Mouse (Mus musculus): ENCODE measurements around the gene Rasgrp2. TPM values are rescaled to one million over a fixed set of nuclear protein-coding genes. Genes with fewer than 3 reads are reported as not detected.

Rasgrp2 gene
- 44.5 TPM for polyA plus RNA-seq (2014; fragmentation: Illumina TruSeq; extraction: RNeasy Lipid Tissue Mini Kit (QIAGEN cat#74804); ENCODE audit: low read depth, low replicate concordance)

DNA sequence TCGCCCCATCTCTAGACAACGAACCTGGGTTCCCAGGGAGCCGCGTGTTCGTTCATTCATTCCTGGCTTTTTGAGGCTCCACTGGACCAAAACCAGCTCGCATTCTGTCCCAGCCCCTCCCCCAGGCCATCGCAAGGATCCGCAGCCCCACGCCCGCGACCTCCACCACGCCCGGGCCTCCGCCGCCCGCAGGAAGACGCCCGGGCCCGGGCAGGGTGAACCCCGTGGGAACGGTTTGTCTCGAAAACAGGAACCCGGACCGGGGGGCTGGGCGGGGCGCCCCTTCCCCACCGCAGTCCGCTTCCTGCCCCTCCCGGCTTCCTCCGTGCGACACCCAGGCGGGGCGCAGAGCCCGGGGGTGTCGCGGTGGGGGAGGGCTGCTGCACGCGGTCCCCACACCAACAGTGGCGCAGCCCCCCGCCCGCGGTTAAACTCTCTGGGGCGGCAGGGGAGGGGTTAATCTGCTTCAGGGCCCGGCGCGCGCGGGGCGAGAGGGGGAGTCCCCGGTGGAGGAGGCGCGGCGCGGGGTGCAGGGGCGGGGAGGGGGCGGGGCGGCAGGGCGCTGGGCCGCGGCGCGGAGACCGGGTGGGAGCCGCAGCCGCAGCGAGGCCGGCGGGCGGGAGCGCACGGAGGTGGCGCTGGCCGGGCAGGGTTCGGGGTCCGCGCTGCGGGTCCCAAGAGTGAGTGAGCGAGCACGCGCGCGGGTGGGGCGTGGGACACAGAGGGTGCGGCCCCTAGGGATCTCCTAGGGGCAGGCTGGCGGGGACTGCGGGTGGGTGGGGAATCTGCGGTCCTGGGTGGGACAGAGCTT is at the start of gene Rasgrp2:
Gene Rasgrp2 (plus strand): TSS at position 56 of the 811 bp plus-strand sequence.

DNA sequence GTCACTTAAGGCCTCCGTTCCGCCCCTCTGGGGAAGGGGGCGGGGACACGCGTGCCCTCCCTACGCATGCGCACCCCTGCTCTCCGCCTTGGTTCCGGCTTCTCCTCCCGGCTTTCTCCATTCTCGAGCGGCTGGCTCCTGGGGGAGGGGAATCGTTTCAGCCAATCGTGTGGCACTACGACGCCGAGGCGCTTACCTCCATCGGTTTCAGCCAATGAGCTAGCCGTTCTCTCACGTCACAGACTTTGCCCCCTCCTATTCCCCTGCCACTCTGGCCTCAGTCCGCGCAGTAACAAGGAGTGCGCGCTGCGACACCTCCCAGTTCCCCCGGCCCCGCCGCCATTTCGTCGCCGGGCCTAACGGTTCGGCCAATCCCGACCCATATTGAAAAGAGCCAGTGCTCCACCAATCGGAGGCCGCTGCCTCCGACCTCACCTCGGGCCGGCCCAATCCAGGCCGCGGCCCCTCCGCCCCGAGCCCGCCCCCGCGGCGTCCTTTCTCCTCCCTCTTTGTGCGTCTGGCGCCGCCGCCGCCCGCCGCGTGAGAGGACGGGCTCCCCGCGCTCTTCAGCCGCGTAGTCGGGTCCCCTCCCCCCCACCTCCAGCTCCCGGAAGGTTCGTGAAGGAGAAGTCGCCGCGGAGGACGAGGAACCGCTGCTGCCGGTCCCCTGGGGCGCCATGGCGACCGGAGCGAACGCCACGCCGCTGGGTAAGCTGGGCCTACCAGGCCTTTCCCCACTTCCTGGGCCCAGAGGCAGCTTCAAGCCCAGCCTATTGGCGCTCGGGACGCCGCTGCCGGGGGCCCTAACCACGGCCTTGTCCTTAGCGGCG is 35.5 kb upstream of the Rasgrp2 start, which contains the start of gene Sf1:
Gene Sf1 (plus strand): TSS at position 280 of the 830 bp plus-strand sequence.

DNA sequence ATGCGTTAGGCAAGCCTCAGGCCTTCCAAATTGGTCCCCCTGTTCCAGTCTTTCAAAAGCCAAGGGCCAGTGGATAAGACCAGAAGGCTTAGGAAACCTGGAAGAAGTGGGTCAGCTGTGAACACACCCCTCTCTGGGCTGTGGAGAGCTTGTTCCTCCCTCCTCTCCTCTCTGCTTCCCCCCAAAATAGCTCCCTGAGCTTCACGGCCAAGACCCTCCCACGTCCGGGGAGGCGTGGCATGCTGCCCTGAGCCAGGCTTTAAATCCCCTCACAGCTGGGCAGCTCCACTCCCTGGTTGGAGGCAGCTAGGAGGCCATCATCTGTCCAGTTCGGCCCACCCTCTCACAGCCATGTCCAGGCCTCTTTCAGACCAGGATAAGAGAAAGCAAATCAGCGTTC is 15.0 kb upstream of the Rasgrp2 start, which contains the start of gene Pygm:
Gene Pygm (plus strand): TSS at position 272 of the 400 bp plus-strand sequence.

GRCm38 (mm10) chr19:6418233-6418879 is 19.2 kb downstream of the Rasgrp2 start, which contains the start of gene Nrxn2:
Nrxn2 (plus strand) TSS chr19:6418731.

Other genes starting within 250 kb of the Rasgrp2 start
- 0.65 TPM for gene Majin, start 215.0 kb upstream of the Rasgrp2 start, polyA plus RNA-seq (2014; fragmentation: Illumina TruSeq; extraction: RNeasy Lipid Tissue Mini Kit (QIAGEN cat#74804); ENCODE audit: low read depth, low replicate concordance)
- gene Gpha2, start 173.0 kb upstream of the Rasgrp2 start, polyA plus RNA-seq (2014; fragmentation: Illumina TruSeq; extraction: RNeasy Lipid Tissue Mini Kit (QIAGEN cat#74804); ENCODE audit: low read depth, low replicate concordance), result 0.84 TPM
- 33.8 TPM for gene Ppp2r5b, start 163.5 kb upstream of the Rasgrp2 start, polyA plus RNA-seq (2014; fragmentation: Illumina TruSeq; extraction: RNeasy Lipid Tissue Mini Kit (QIAGEN cat#74804); ENCODE audit: low read depth, low replicate concordance)
- gene Atg2a, start 157.7 kb upstream of the Rasgrp2 start, polyA plus RNA-seq (2014; fragmentation: Illumina TruSeq; extraction: RNeasy Lipid Tissue Mini Kit (QIAGEN cat#74804); ENCODE audit: low read depth, low replicate concordance), result 14.8 TPM
- 53.9 TPM for gene Ehd1, start 122.6 kb upstream of the Rasgrp2 start, polyA plus RNA-seq (2014; fragmentation: Illumina TruSeq; extraction: RNeasy Lipid Tissue Mini Kit (QIAGEN cat#74804); ENCODE audit: low read depth, low replicate concordance)
- 15.2 TPM for gene Cdc42bpg, start 92.9 kb upstream of the Rasgrp2 start, polyA plus RNA-seq (2014; fragmentation: Illumina TruSeq; extraction: RNeasy Lipid Tissue Mini Kit (QIAGEN cat#74804); ENCODE audit: low read depth, low replicate concordance)
- gene Men1, start 64.4 kb upstream of the Rasgrp2 start, polyA plus RNA-seq (2014; fragmentation: Illumina TruSeq; extraction: RNeasy Lipid Tissue Mini Kit (QIAGEN cat#74804); ENCODE audit: low read depth, low replicate concordance), result 23.6 TPM
- 36.8 TPM for gene Map4k2, start 58.2 kb upstream of the Rasgrp2 start, polyA plus RNA-seq (2014; fragmentation: Illumina TruSeq; extraction: RNeasy Lipid Tissue Mini Kit (QIAGEN cat#74804); ENCODE audit: low read depth, low replicate concordance)
- gene Sf1, start 35.6 kb upstream of the Rasgrp2 start, polyA plus RNA-seq (2014; fragmentation: Illumina TruSeq; extraction: RNeasy Lipid Tissue Mini Kit (QIAGEN cat#74804); ENCODE audit: low read depth, low replicate concordance), result 195 TPM
- gene Pygm, start 14.9 kb upstream of the Rasgrp2 start, polyA plus RNA-seq (2014; fragmentation: Illumina TruSeq; extraction: RNeasy Lipid Tissue Mini Kit (QIAGEN cat#74804); ENCODE audit: low read depth, low replicate concordance), result 10.1 TPM
- 1.1 TPM for gene Nrxn2, start 19.4 kb downstream of the Rasgrp2 start, polyA plus RNA-seq (2014; fragmentation: Illumina TruSeq; extraction: RNeasy Lipid Tissue Mini Kit (QIAGEN cat#74804); ENCODE audit: low read depth, low replicate concordance)
- gene Slc22a12, start 143.7 kb downstream of the Rasgrp2 start, polyA plus RNA-seq (2014; fragmentation: Illumina TruSeq; extraction: RNeasy Lipid Tissue Mini Kit (QIAGEN cat#74804); ENCODE audit: low read depth, low replicate concordance), result 0.17 TPM

Measured in adipose tissue, adult 10 weeks (tissue).